Mouse (Mus musculus) MEL (cell line): Measurements from ENCODE around the gene Notch2.

ENCODE experiments used
- CTCF ChIP-seq, 3 experiments: IDR thresholded peaks in 2 of 3; conservative IDR thresholded peaks in 1 of 3; 2 replicates each; pipeline ENCODE4 v1.5.1; 2011 to 2012; ENCODE audit warnings: low read length in 3 of 3, low read depth in 2 of 3, mild to moderate bottlenecking in 2 of 3, improper control_type of control experiment in 1 of 3, inconsistent platforms in 1 of 3, mixed read lengths in 1 of 3, moderate library complexity in 1 of 3; ENCODE audit not compliant: control insufficient read depth in 1 of 3, insufficient read depth in 1 of 3, poor library complexity in 1 of 3, severe bottlenecking in 1 of 3
- GATA1 ChIP-seq: IDR thresholded peaks from 2 replicates; pipeline ENCODE4 v1.6.1; 2011; ENCODE audit warnings: low read depth, low read length, improper control_type of control experiment
- MAFK ChIP-seq: IDR thresholded peaks from 2 replicates; pipeline ENCODE4 v1.6.1; 2011; ENCODE audit warnings: low read depth, mild to moderate bottlenecking, low read length, improper control_type of control experiment, borderline replicate concordance
- MAZ ChIP-seq: IDR thresholded peaks from 2 replicates; pipeline ENCODE4 v1.6.1; 2012; ENCODE audit warnings: low read depth, mild to moderate bottlenecking, inconsistent platforms, low read length, improper control_type of control experiment
- MEF2A ChIP-seq: IDR thresholded peaks from 2 replicates; pipeline ENCODE4 v1.6.1; 2014; ENCODE audit warnings: low read depth, mild to moderate bottlenecking, inconsistent platforms, low read length, improper control_type of control experiment; ENCODE audit not compliant: poor library complexity, insufficient replicate concordance, severe bottlenecking; ENCODE audit errors: extremely low read depth
- POLR2A ChIP-seq, 2 experiments: IDR thresholded peaks; 2 replicates each; pipeline ENCODE4 v1.6.1; 2011 to 2012; ENCODE audit warnings: low read length in 2 of 2, mild to moderate bottlenecking in 2 of 2, control low read depth in 1 of 2, improper control_type of control experiment in 1 of 2, low read depth in 1 of 2, moderate library complexity in 1 of 2; ENCODE audit not compliant: control insufficient read depth in 1 of 2, insufficient read depth in 1 of 2, poor library complexity in 1 of 2
- TBP ChIP-seq: IDR thresholded peaks from 2 replicates; pipeline ENCODE4 v1.8.0; 2011; ENCODE audit warnings: low read depth, low read length, improper control_type of control experiment
- ZC3H11A ChIP-seq: IDR thresholded peaks from 2 replicates; pipeline ENCODE4 v1.6.1; 2012; ENCODE audit warnings: low read depth, mild to moderate bottlenecking, inconsistent platforms, low read length, improper control_type of control experiment

DNA sequence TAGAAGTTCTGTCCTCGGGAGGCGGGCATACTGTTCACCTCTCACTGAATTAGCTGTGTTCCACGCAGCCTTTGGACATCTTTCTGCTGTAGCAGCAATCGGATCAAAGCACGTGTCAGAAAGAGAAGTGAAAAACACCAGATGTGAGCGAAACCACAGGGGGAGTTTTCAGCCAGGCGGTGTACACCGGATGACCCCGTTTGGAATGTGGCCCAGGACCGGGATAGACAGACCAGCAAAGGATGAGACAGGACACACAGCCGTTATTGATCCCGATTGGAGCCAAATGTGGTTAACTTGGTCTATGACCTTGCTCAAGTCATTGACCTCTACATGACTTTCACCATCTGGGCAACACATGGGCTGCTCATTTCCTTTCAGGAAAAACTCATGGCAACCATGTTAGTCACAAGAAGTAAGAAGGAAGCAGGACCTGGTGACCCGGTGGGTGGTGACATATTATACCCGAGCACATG is 48.4 kb upstream of the Notch2 start:
- TF ChIP-seq POLR2A (IDR thresholded peaks at IDR 0.05; ENCODE audit: control insufficient read depth in 1 of 2, insufficient read depth in 1 of 2, low read depth in 1 of 2, low read length in 2 of 2, poor library complexity in 1 of 2) (no peak), MEF2A (no peak), GATA1 (no peak), ZC3H11A (no peak), MAZ (no peak), MAFK (no peak), TBP (no peak), CTCF (IDR thresholded peaks at IDR 0.05 in 2 of 3, conservative IDR thresholded peaks at IDR 0.05 in 1 of 3; ENCODE audit: control insufficient read depth in 1 of 3, insufficient read depth in 1 of 3, low read depth in 2 of 3, low read length in 3 of 3, poor library complexity in 1 of 3, severe bottlenecking in 1 of 3) (no peak)
